Mouse (Mus musculus) embryonic fibroblast, embryonic 13.5 days (primary cell): Measurements from ENCODE around the gene Lcmt1.

Experiments used
- CTCF ChIP-seq: IDR thresholded peaks from 2 replicates; pipeline ENCODE4 v1.5.1; 2011; ENCODE audit warnings: mild to moderate bottlenecking, control low read depth, low read length, moderate library complexity, borderline replicate concordance; ENCODE audit not compliant: insufficient read depth
- POLR2A ChIP-seq: IDR thresholded peaks from 2 replicates; pipeline ENCODE4 v1.6.1; 2011; ENCODE audit warnings: low read depth, mild to moderate bottlenecking, control low read depth, low read length, moderate library complexity

DNA sequence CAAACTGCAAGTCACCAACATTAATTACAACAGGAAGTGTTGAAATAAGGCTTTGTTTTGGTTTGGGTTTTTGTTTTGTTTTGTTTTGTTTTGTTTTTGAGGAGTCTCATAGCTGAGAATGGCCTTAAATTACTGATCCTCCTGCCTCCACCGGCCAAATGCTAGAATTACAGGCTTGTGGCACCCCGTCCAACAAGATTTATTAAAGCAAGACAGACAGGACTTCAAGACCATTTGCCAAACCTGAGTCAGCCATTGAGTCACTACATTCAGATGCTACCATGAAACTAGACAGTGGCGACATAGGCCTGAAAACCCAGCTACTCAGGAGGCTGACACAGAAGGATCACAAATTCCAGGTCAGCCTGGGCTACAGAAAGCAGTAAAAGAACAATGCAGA is 1.9 kb downstream of the Lcmt1 start:
- TF ChIP-seq CTCF, result no peak
- 0 out of 2 replicates have a peak, but pooled peaks have one; percentile 12 for TF ChIP-seq POLR2A
